In genomic region chr19:38253796-38254195, GRCm38 (mm10) we compare ENCODE assay signal across 10 mouse cellular contexts. TPM values are rescaled to one million over a fixed set of nuclear protein-coding genes. Genes with fewer than 3 reads are reported as not detected.
DNase-seq lines count a peak whose midpoint lies in the region.
"Had no signal": no experiment of that assay in that cellular context is flagged by ENCODE, and none has a peak within 500 bp of the region (broad histone marks: within the 10 kb centered on the region; RNA-seq: fewer than 3 reads in every experiment).

No protein-coding gene starts in this region.

- H3K27ac ChIP-seq in heart, embryonic 10.5 days = no peak overlapping the region
- H3K27ac ChIP-seq: hindbrain, embryonic 15.5 days had no signal

- no peaks in the 10 kb centered on the region for H3K27me3 ChIP-seq in heart, embryonic 10.5 days (ENCODE audit: insufficient read depth, poor library complexity, severe bottlenecking)
- H3K27me3 ChIP-seq: hindbrain, embryonic 15.5 days had no signal

- peak; percentile 27 for DNase-seq in heart, adult 8-10 months (ENCODE audit: low spot score)
- DNase-seq in heart, embryonic 10.5 days (ENCODE audit: low spot score) = no peak
- peak; percentile 54 for DNase-seq in testis, postnatal 10 days (ENCODE audit: low spot score)
- no peak for DNase-seq in testis, postnatal 14 days (ENCODE audit: low spot score)
- peak; percentile 79 to 84 for DNase-seq in cerebellum, adult 18-20 months
- DNase-seq in heart, postnatal 4 days = peak; percentile 36
- peak; percentile 40 for DNase-seq in retina, postnatal 7 days (ENCODE audit: low read depth, low spot score)
- DNase-seq in yolk sac, embryonic 10.5 days (ENCODE audit: low spot score) = no peak

- no peaks in the 10 kb centered on the region for H3K9me3 ChIP-seq in heart, embryonic 10.5 days
- H3K9me3 ChIP-seq: hindbrain, embryonic 15.5 days had no signal

- H3K36me3 ChIP-seq in heart, embryonic 10.5 days = no peaks in the 10 kb centered on the region
- H3K36me3 ChIP-seq: hindbrain, embryonic 15.5 days had no signal

- H3K4me1 ChIP-seq in heart, embryonic 10.5 days = peaks cover 4% of the 10 kb centered on the region; the same call in 1 of the 2 replicates
- H3K4me1 ChIP-seq: hindbrain, embryonic 15.5 days had no signal

- WGBS in heart, embryonic 10.5 days = 51% methylated on average over 6 of the region's 6 CpGs

- H3K4me3 ChIP-seq in heart, embryonic 10.5 days = no peak overlapping the region
- H3K4me3 ChIP-seq: hindbrain, embryonic 15.5 days; myocyte had no signal

RNA-seq across cellular contexts. Expression of gene Lgi1, which starts 10.5 kb away (rescaled TPM):
- 10 to 100 TPM in 1 of 4 experiments, 1 to 10 TPM in 3; 2.0 to 11.5 (median 5.8) TPM for total RNA-seq in heart, adult 8-10 months (2022)
- polyA plus RNA-seq in heart, embryonic 10.5 days (2016; fragmentation: Nextera tagmentation; extraction: Ambion mirVana) = 0.16 and 0.38 TPM in 2 replicates
- under 1 TPM; 0.24 to 0.36 TPM for total RNA-seq in heart, postnatal 4 days (2021)
- polyA plus RNA-seq: myocyte had no signal

RNA-seq across cellular contexts. Expression of gene Fra10ac1, which starts 29.8 kb away (rescaled TPM):
- total RNA-seq in heart, adult 8-10 months (2022) = 10 to 100 TPM; 10.4 to 16.2 (median 13.0) TPM
- 32.2 and 39.7 TPM in 2 replicates for polyA plus RNA-seq in heart, embryonic 10.5 days (2016; fragmentation: Nextera tagmentation; extraction: Ambion mirVana)
- 10 to 100 TPM; 14.4 to 14.9 TPM for total RNA-seq in heart, postnatal 4 days (2021)

Comparison
In these comparisons a context has a peak if more than half of its experiments do, and no peak if none do; other contexts are left out.
1. DNase-seq: peak in heart, adult 8-10 months (single experiment), testis, postnatal 10 days (single experiment), cerebellum, adult 18-20 months (2 of 2), heart, postnatal 4 days (single experiment) and retina, postnatal 7 days (single experiment); none in heart, embryonic 10.5 days (single experiment), testis, postnatal 14 days (single experiment) and yolk sac, embryonic 10.5 days (single experiment).